ENCODE assay signal across 14 mouse cellular contexts in genomic region chr5:53047951-53048350, GRCm38 (mm10). TPM values are rescaled to one million over a fixed set of nuclear protein-coding genes. Genes with fewer than 3 reads are reported as not detected.
DNase-seq lines count a peak whose midpoint lies in the region; ATAC-seq and TF ChIP-seq lines count a peak whose summit lies in the region.
"Had no signal": no experiment of that assay in that cellular context is flagged by ENCODE, and none has a peak within 500 bp of the region (broad histone marks: within the 10 kb centered on the region; RNA-seq: fewer than 3 reads in every experiment).

No protein-coding gene starts in this region.

- no peak for TF ChIP-seq POLR2A in small intestine, adult 2 months (IDR thresholded peaks at IDR 0.05; ENCODE audit: low read depth, low read length)

- WGBS in kidney, embryonic 14.5 days = 16% methylated on average over 6 of the region's 6 CpGs
- 21% methylated on average over 6 of the region's 6 CpGs for WGBS in liver, embryonic 15.5 days (ENCODE audit: insufficient replicate concordance)
- 66% methylated on average over 6 of the region's 6 CpGs for WGBS in small intestine, adult 2 months
- WGBS in forebrain, embryonic 13.5 days = 13% methylated on average over 6 of the region's 6 CpGs
- 9% methylated on average over 6 of the region's 6 CpGs for WGBS in heart, embryonic 10.5 days

- peaks cover 6% of the 10 kb centered on the region for H3K27me3 ChIP-seq in kidney, embryonic 14.5 days (ENCODE audit: control insufficient read depth, insufficient read depth, low read length)
- peaks cover 27% of the 10 kb centered on the region for H3K27me3 ChIP-seq in liver, embryonic 15.5 days
- H3K27me3 ChIP-seq in small intestine, adult 2 months (ENCODE audit: control insufficient read depth, insufficient read depth, low read length) = no peaks in the 10 kb centered on the region; the same call in 1 of the 2 replicates
- peaks cover 29% of the 10 kb centered on the region for H3K27me3 ChIP-seq in forebrain, embryonic 13.5 days
- H3K27me3 ChIP-seq in heart, embryonic 10.5 days (ENCODE audit: insufficient read depth, poor library complexity, severe bottlenecking) = peaks cover 44% of the 10 kb centered on the region
- H3K27me3 ChIP-seq: Patski had no signal

- DNase-seq in kidney, adult 11 months = peak; percentile 44
- DNase-seq in kidney, adult 9 months = peak; percentile 41
- DNase-seq in heart, embryonic 10.5 days (ENCODE audit: low spot score) = no peak
- DNase-seq: gastrocnemius, postnatal 10 days; heart, postnatal 10 days; spleen, adult 18-20 months had no signal

- no peaks in the 10 kb centered on the region for H3K36me3 ChIP-seq in kidney, embryonic 14.5 days (ENCODE audit: control insufficient read depth, insufficient read depth, low read length)
- no peaks in the 10 kb centered on the region for H3K36me3 ChIP-seq in liver, embryonic 15.5 days (replicated peaks)
- H3K36me3 ChIP-seq in small intestine, adult 2 months (ENCODE audit: control insufficient read depth, insufficient read depth, low read length) = no peaks in the 10 kb centered on the region
- H3K36me3 ChIP-seq in forebrain, embryonic 13.5 days (ENCODE audit: poor library complexity, severe bottlenecking) = no peaks in the 10 kb centered on the region
- H3K36me3 ChIP-seq in heart, embryonic 10.5 days = no peaks in the 10 kb centered on the region

- H3K27ac ChIP-seq in kidney, embryonic 14.5 days (ENCODE audit: low read depth, low read length) = no peak overlapping the region
- no peak overlapping the region for H3K27ac ChIP-seq in liver, embryonic 15.5 days (replicated peaks)
- no peak overlapping the region for H3K27ac ChIP-seq in small intestine, adult 2 months (ENCODE audit: insufficient read depth, low read depth, low read length)
- no peak overlapping the region for H3K27ac ChIP-seq in forebrain, embryonic 13.5 days
- H3K27ac ChIP-seq in heart, embryonic 10.5 days = no peak overlapping the region

- H3K4me1 ChIP-seq in kidney, embryonic 14.5 days (ENCODE audit: control insufficient read depth, insufficient read depth, low read length) = 0 out of 2 replicates have a peak, but pooled peaks cover 6% of the 10 kb centered on the region
- H3K4me1 ChIP-seq in liver, embryonic 15.5 days (replicated peaks) = 0 out of 2 replicates have a peak, but pooled peaks cover 2% of the 10 kb centered on the region
- peaks cover 31% of the 10 kb centered on the region for H3K4me1 ChIP-seq in small intestine, adult 2 months (ENCODE audit: control insufficient read depth, insufficient read depth, insufficient read length, low read length)
- peaks cover 10% of the 10 kb centered on the region for H3K4me1 ChIP-seq in forebrain, embryonic 13.5 days
- peaks cover 12% of the 10 kb centered on the region; the same call in 1 of the 2 replicates for H3K4me1 ChIP-seq in heart, embryonic 10.5 days

- H3K9ac ChIP-seq in kidney, embryonic 14.5 days (ENCODE audit: low read depth, low read length) = no peak overlapping the region
- no peak overlapping the region for H3K9ac ChIP-seq in liver, embryonic 15.5 days
- H3K9ac ChIP-seq in forebrain, embryonic 13.5 days = no peak overlapping the region

- TF ChIP-seq CTCF in small intestine, adult 2 months (IDR thresholded peaks at IDR 0.05; ENCODE audit: extremely low read depth, insufficient read length, insufficient replicate concordance, low read depth, low read length) = no peak

- no peak overlapping the region for H3K4me3 ChIP-seq in kidney, embryonic 14.5 days (ENCODE audit: low read length)
- no peak overlapping the region for H3K4me3 ChIP-seq in liver, embryonic 15.5 days (replicated peaks)
- peak overlapping the region; percentile 30 for H3K4me3 ChIP-seq in small intestine, adult 2 months (ENCODE audit: low read depth, low read length)
- no peak overlapping the region for H3K4me3 ChIP-seq in forebrain, embryonic 13.5 days
- H3K4me3 ChIP-seq in heart, embryonic 10.5 days = no peak overlapping the region
- H3K4me3 ChIP-seq: erythroblast, embryonic 14.5 days had no signal

- no peaks in the 10 kb centered on the region for H3K9me3 ChIP-seq in kidney, embryonic 14.5 days (ENCODE audit: control insufficient read depth, low read length)
- H3K9me3 ChIP-seq in liver, embryonic 15.5 days (replicated peaks) = no peaks in the 10 kb centered on the region
- H3K9me3 ChIP-seq in forebrain, embryonic 13.5 days (replicated peaks) = no peaks in the 10 kb centered on the region
- H3K9me3 ChIP-seq in heart, embryonic 10.5 days = no peaks in the 10 kb centered on the region

- no peak for ATAC-seq in kidney, embryonic 14.5 days (ENCODE audit: low FRiP score, low TSS enrichment)
- peak; percentile 76; the same call in 1 of the 2 replicates for ATAC-seq in liver, embryonic 15.5 days (ENCODE audit: insufficient read depth)
- no peak for ATAC-seq in forebrain, embryonic 13.5 days
- no peak for ATAC-seq in CD4-positive, CD25-positive, alpha-beta regulatory T cell, adult 4 months
- ATAC-seq: Patski had no signal

- H3K4me2 ChIP-seq in kidney, embryonic 14.5 days (replicated peaks; ENCODE audit: low read depth, low read length) = no peak overlapping the region
- H3K4me2 ChIP-seq in liver, embryonic 15.5 days = no peak overlapping the region
- H3K4me2 ChIP-seq in forebrain, embryonic 13.5 days = no peak overlapping the region

RNA-seq across cellular contexts. Expression of gene Slc34a2, which starts 10.1 kb away (rescaled TPM):
- 0.09 TPM in 1 of 2 replicates, not detected in the other for polyA plus RNA-seq in kidney, embryonic 14.5 days (2014; fragmentation: Nextera tagmentation; extraction: Ambion mirVana)
- 0.03 TPM in 1 of 2 replicates, not detected in the other for polyA plus RNA-seq in liver, embryonic 15.5 days (2015; fragmentation: Nextera tagmentation; extraction: Ambion mirVana)
- 4.3 and 447 TPM in 2 replicates for polyA plus RNA-seq in small intestine, adult 2 months (2012; rRNA removed)
- polyA plus RNA-seq in forebrain, embryonic 13.5 days (2015; fragmentation: Nextera tagmentation; extraction: Ambion mirVana) = not detected in 2 replicates
- not detected for polyA plus RNA-seq in CD4-positive, CD25-positive, alpha-beta regulatory T cell, adult 4 months (2017; shearing (Covaris generic))
- polyA plus RNA-seq in heart, embryonic 10.5 days (2016; fragmentation: Nextera tagmentation; extraction: Ambion mirVana) = not detected in 2 replicates
- polyA plus RNA-seq: erythroblast, embryonic 14.5 days; neural tube, embryonic 14.5 days had no signal
